Mouse (Mus musculus) intestine, embryonic 15.5 days (tissue): ENCODE results near the gene Ttll5. TPM values are rescaled to one million over a fixed set of nuclear protein-coding genes. Genes with fewer than 3 reads are reported as not detected.

Experiments used
- ATAC-seq: fragments of 200-750 bp; cut with Nextera tagmentation; 2 replicates; pipeline ENCODE4 v1.8.0; 2017; ENCODE audit warnings: moderate TSS enrichment, moderate library complexity
- H3K27ac ChIP-seq: fragments of 300-500 bp; sonication (generic); 2 replicates; pipeline ENCODE4 v1.5.1; 2015; ENCODE audit warnings: mild to moderate bottlenecking, inconsistent platforms
- H3K27me3 ChIP-seq: fragments of 300-500 bp; sonication (generic); replicated peaks from 2 replicates; pipeline ENCODE4 v1.6.1; 2015; ENCODE audit warnings: inconsistent platforms
- H3K36me3 ChIP-seq: fragments of 300-500 bp; sonication (generic); 2 replicates; pipeline ENCODE4 v1.6.1; 2015; ENCODE audit warnings: inconsistent platforms
- H3K4me1 ChIP-seq: fragments of 300-500 bp; sonication (generic); replicated peaks from 2 replicates; pipeline ENCODE4 v1.6.1; 2015; ENCODE audit warnings: inconsistent platforms
- H3K4me2 ChIP-seq: fragments of 300-500 bp; sonication (generic); replicated peaks from 2 replicates; pipeline ENCODE4 v1.6.1; 2015; ENCODE audit warnings: mild to moderate bottlenecking, inconsistent platforms
- H3K4me3 ChIP-seq: fragments of 300-500 bp; sonication (generic); replicated peaks from 2 replicates; pipeline ENCODE4 v1.5.1; 2015; ENCODE audit warnings: inconsistent platforms
- H3K9ac ChIP-seq: fragments of 300-500 bp; sonication (generic); 2 replicates; pipeline ENCODE4 v1.6.1; 2015; ENCODE audit warnings: inconsistent platforms
- H3K9me3 ChIP-seq: fragments of 300-500 bp; sonication (generic); 2 replicates; pipeline ENCODE4 v1.6.1; 2016; ENCODE audit warnings: inconsistent platforms
- WGBS: fragments of 180-500 bp; shearing (Covaris S2); methylation state at CpG from one replicate; pipeline ENCODE4 v1.1.7; 2015; 5-methylcytosine and 5-hydroxymethylcytosine counted together
- polyA plus RNA-seq: library from polyadenylated mRNA; unstranded; fragments of >200 nt; fragmentation: Nextera tagmentation; extraction: Ambion mirVana; gene quantifications from 2 replicates; pipeline ENCODE4 v1.2.1, GENCODE M21; 2015

The Ttll5 gene
- polyA plus RNA-seq, 1 experiment from 2014 or later = 9.0 TPM

DNA sequence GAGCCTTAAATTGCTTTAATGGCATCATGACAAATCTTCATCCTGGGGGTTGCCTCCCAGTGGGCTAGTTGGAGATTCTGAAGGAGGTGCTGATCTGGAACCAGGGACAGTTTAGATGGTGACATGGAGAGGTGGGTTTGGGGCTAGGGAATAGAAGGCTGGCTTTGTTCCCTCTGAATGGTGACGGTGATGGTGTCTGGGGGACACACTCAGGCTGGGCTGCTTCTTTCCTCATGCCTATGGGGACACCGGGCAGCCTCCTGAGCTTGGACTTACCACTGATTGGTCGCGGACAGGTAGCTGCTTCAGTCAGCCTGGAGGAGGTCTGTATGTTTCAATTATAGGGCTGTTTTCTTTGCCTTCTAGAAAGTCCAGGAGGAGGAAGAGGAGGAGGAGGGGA, 12.8 kb upstream of the Ttll5 start:
- Histone ChIP-seq H3K9ac (no peak overlapping the region), H3K27me3 (no peaks in the 10 kb centered on the region), H3K36me3 (0 out of 2 replicates have a peak, but pooled peaks cover 16% of the 10 kb centered on the region), H3K4me3 (no peak overlapping the region), H3K4me2 (no peak overlapping the region), H3K27ac (no peak overlapping the region), H3K9me3 (no peaks in the 10 kb centered on the region), H3K4me1 (no peaks in the 10 kb centered on the region)
- ATAC-seq = no peak
- WGBS = 95% methylated on average over 4 of the region's 4 CpGs

DNA sequence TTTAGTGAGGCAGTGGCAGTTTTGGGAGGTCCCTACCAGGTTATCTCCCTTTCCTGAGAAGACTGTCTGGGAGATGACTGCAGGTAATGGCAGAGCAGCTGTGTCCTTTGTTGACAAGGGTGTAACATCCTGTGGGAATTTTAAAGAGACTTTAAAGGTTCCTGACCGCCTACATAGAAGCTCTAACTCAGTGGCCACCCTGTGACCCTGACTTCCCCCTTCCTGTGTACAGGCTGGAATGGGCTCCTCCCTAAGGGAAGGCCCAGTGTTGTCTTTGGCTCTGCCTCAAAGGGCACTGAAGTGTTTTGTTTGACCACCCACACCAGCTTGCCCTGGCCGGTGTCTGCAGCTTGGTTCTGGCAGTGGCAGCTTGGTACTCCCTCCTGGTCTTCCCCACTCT, 10.9 kb upstream of the Ttll5 start:
- no peak overlapping the region for H3K27ac ChIP-seq
- H3K36me3 ChIP-seq = 0 out of 2 replicates have a peak, but pooled peaks cover 16% of the 10 kb centered on the region
- H3K9ac ChIP-seq = no peak overlapping the region
- no peak overlapping the region for H3K4me2 ChIP-seq
- H3K9me3 ChIP-seq = no peaks in the 10 kb centered on the region
- no peaks in the 10 kb centered on the region for H3K4me1 ChIP-seq
- WGBS = 64% methylated on average over 2 of the region's 2 CpGs
- no peak overlapping the region for H3K4me3 ChIP-seq
- no peaks in the 10 kb centered on the region for H3K27me3 ChIP-seq
- ATAC-seq = no peak

DNA sequence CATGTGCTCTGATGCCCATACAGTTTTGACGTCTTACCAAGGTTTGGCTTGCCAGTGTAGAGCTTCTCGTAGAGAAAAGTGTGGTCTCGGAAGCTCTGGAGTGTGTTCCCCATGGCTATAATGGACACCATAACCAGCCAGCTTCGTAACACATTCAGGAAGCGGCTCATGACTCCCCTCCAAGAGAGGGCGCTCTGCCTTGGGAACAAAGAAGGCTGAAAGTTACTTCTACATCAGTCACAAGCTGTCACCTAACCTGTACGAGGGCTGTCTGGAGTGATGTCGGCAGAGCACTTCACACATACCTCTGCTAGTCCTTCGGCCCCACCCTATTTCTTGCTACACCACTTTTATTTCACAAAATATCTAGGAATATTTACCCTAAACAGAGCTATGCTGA, 2.4 kb upstream of the Ttll5 start:
- H3K27ac ChIP-seq = no peak overlapping the region
- no peak overlapping the region for H3K9ac ChIP-seq
- ATAC-seq = no peak
- H3K4me1 ChIP-seq = peaks cover 13% of the 10 kb centered on the region; the same call in 1 of the 2 replicates
- H3K4me2 ChIP-seq = no peak overlapping the region
- 73% methylated on average over 9 of the region's 9 CpGs for WGBS
- H3K27me3 ChIP-seq = no peaks in the 10 kb centered on the region
- no peak overlapping the region for H3K4me3 ChIP-seq
- no peaks in the 10 kb centered on the region for H3K9me3 ChIP-seq
- H3K36me3 ChIP-seq = peaks cover 9% of the 10 kb centered on the region; the same call in 1 of the 2 replicates

DNA sequence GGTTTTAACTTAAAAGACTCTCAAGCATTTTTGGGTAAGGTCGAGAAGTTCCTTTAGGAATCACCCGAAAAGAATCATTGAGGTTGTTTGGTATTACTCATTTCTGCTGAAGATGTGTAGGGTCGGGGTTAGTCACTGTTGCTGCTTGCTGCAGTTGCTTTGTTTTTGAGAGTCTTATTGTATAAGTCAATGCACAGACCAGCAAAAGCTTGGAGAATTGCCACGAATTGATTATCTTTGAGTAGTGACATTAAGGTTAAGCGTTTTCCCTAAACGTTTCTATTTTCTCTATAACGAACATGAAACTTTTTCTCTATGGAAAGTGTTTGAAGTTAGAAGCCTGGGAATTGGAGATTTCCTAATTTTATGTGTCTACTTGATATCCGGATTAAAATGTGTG, 902 bp downstream of the Ttll5 start:
- Histone ChIP-seq H3K4me2 (peak overlapping the region; percentile 82), H3K27ac (peak overlapping the region; percentile 99), H3K4me3 (peak overlapping the region; percentile 88), H3K9ac (peak overlapping the region; percentile 73), H3K4me1 (peaks cover 7% of the 10 kb centered on the region; the same call in 1 of the 2 replicates), H3K27me3 (no peaks in the 10 kb centered on the region), H3K9me3 (no peaks in the 10 kb centered on the region), H3K36me3 (0 out of 2 replicates have a peak, but pooled peaks cover 3% of the 10 kb centered on the region)
- 11% methylated on average over 8 of the region's 8 CpGs for WGBS
- ATAC-seq = no peak

DNA sequence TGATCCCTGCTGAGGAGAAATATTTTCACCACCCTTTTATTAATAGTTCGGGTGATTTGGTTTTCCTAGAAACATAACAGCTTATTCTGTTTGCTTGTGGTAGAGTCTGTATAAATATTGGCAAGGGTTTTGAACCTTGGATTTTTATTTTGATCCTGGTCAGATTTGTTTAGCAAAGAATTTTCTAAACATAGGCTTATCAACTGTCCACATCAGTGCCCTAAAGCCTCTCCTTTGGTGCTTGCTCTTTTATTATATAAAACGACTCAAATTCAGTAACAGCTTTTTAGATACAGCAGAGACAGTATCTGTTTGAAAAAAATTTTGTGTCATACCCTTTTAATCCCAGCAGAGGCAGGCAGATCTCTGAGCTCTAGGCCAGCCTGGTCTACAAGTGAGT, 1.4 kb downstream of the Ttll5 start:
- WGBS = 69% methylated on average over 2 of the region's 2 CpGs

DNA sequence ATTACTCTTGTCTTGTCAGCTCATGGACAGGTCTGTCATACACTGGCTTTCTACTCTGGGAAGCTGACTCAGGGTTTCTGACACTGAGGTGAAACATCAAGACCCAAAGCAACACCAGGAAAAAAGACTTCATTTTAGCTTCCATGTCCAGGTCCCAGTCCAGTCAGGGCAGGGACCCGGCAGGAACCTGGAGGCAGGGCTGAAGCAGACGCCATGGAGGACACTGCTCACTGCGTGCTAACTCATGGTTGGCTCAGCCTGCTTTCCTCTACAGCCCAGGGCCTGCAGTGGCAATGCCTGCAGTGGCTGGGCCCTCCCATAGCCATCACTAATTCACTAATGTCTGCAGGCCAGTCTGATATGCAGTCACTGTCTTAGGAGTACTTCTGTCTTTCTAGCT, 4.4 kb downstream of the Ttll5 start:
- ATAC-seq = no peak

More for the DNA sequence above, 1.4 kb downstream of the Ttll5 start:
- peak overlapping the region; percentile 82 for H3K4me2 ChIP-seq
- H3K27me3 ChIP-seq = no peaks in the 10 kb centered on the region
- H3K9ac ChIP-seq = no peak overlapping the region
- no peak for ATAC-seq
- no peak overlapping the region for H3K27ac ChIP-seq
- H3K4me1 ChIP-seq = peaks cover 7% of the 10 kb centered on the region; the same call in 1 of the 2 replicates
- 0 out of 2 replicates have a peak, but pooled peaks cover 3% of the 10 kb centered on the region for H3K36me3 ChIP-seq
- H3K4me3 ChIP-seq = no peak overlapping the region
- H3K9me3 ChIP-seq = no peaks in the 10 kb centered on the region

DNA sequence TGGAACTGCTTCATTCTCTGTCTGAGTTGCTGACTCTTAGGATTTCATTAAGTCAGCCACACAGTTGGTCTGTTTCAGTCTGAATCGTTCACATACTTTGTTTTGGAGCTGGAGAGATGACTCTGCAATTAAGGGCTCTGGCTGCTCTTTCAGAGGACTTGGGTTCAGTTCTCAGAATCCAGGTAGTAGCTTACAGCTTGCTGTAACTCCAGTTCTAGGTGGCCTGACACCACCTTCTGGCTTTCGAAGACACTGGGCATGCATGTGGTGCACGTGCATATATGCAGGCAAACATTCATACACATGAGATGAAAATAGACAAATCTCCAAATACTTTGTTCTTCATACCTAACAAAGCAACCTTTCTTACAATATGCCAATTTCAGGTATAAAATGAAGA, 5.4 kb downstream of the Ttll5 start:
- no peak for ATAC-seq
- Histone ChIP-seq H3K9me3 (no peaks in the 10 kb centered on the region), H3K4me1 (no peaks in the 10 kb centered on the region), H3K36me3 (no peaks in the 10 kb centered on the region; the same call in 1 of the 2 replicates), H3K4me3 (no peak overlapping the region), H3K9ac (no peak overlapping the region), H3K4me2 (no peak overlapping the region), H3K27ac (no peak overlapping the region), H3K27me3 (no peaks in the 10 kb centered on the region)
- 95% methylated on average over 3 of the region's 3 CpGs for WGBS

More for the DNA sequence above, 4.4 kb downstream of the Ttll5 start:
- H3K4me1 ChIP-seq = peaks cover 1% of the 10 kb centered on the region; the same call in 1 of the 2 replicates
- H3K27me3 ChIP-seq = no peaks in the 10 kb centered on the region
- H3K36me3 ChIP-seq = no peaks in the 10 kb centered on the region; the same call in 1 of the 2 replicates
- 96% methylated on average over 3 of the region's 3 CpGs for WGBS
- H3K4me3 ChIP-seq = no peak overlapping the region
- no peaks in the 10 kb centered on the region for H3K9me3 ChIP-seq
- H3K4me2 ChIP-seq = no peak overlapping the region
- H3K27ac ChIP-seq = no peak overlapping the region
- no peak overlapping the region for H3K9ac ChIP-seq

DNA sequence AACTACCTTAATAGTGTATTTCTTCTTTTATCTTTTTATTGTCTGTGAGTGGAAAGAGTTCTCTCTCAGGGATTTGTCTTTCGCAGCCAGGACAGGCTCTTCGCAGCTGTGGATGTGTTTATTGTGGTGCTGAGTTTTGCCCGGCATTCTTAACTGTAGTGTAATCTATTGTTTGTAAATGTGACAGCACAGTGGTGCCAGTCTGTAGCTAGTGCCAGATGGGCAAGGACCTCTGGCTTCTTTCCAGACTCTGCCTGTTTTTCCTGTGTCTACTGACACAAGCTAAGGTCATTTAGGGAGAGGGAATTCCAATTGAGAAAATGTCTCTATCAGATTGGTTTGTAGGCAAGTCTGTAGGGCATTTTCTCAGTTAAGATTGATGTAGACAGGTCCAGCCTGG, 6.2 kb downstream of the Ttll5 start:
- no peaks in the 10 kb centered on the region for H3K9me3 ChIP-seq
- H3K36me3 ChIP-seq = no peaks in the 10 kb centered on the region; the same call in 1 of the 2 replicates
- no peak overlapping the region for H3K4me2 ChIP-seq
- no peak for ATAC-seq
- H3K4me3 ChIP-seq = no peak overlapping the region
- no peak overlapping the region for H3K9ac ChIP-seq
- no peaks in the 10 kb centered on the region for H3K27me3 ChIP-seq
- no peaks in the 10 kb centered on the region for H3K4me1 ChIP-seq
- WGBS = 79% methylated on average over 3 of the region's 3 CpGs
- H3K27ac ChIP-seq = no peak overlapping the region

DNA sequence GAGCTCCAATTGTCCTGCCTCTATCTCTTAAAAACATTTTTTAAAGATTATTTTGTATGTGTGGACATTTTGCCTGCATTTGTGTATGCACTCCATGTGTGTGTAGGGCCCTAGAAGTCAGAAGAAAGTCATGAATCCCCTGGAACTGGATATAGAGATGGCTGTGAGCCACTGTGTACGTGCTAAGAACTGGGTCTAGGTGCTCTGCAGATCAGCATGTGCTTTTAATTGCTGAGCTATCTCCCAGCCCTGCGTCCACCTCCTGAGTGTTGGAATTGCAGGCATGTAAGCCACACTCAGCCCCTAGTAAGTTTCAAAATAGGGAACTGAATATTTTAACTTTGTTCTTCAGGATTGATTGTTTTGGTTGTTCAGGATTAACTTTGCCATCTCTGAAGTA, 10.1 kb downstream of the Ttll5 start:
- H3K36me3 ChIP-seq = no peaks in the 10 kb centered on the region; the same call in 1 of the 2 replicates
- H3K4me2 ChIP-seq = no peak overlapping the region

DNA sequence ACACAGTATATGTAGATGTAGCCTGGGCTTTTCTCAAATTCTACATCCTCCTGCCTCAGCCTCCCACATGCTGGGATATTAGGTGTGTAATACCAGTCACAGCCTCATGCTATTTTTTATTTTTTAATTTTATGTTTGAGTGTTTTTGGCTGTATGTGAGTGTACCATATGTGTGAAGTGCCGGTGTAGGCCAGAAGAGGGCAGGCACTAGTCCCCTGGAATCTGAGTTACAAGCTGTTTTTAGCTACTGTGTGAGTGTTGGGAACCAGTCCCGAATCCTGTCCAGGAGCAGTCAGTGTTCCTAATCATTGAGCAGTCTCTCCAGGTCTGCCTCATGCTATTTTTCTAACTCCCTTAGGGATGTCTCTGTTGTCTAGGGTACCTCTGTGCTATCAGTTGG, 13.3 kb downstream of the Ttll5 start:
- H3K27ac ChIP-seq = no peak overlapping the region
- H3K9ac ChIP-seq = no peak overlapping the region
- no peaks in the 10 kb centered on the region for H3K4me1 ChIP-seq
- H3K36me3 ChIP-seq = no peaks in the 10 kb centered on the region
- no peak for ATAC-seq
- no peak overlapping the region for H3K4me3 ChIP-seq
- WGBS = 98% methylated on average over 2 of the region's 2 CpGs
- no peak overlapping the region for H3K4me2 ChIP-seq
- no peaks in the 10 kb centered on the region for H3K9me3 ChIP-seq
- no peaks in the 10 kb centered on the region for H3K27me3 ChIP-seq

More for the DNA sequence above, 10.1 kb downstream of the Ttll5 start:
- Histone ChIP-seq H3K9me3 (no peaks in the 10 kb centered on the region), H3K4me3 (no peak overlapping the region), H3K27me3 (no peaks in the 10 kb centered on the region), H3K4me1 (no peaks in the 10 kb centered on the region), H3K9ac (no peak overlapping the region), H3K27ac (no peak overlapping the region)
- ATAC-seq = no peak
- 94% methylated on average over 2 of the region's 2 CpGs for WGBS

DNA sequence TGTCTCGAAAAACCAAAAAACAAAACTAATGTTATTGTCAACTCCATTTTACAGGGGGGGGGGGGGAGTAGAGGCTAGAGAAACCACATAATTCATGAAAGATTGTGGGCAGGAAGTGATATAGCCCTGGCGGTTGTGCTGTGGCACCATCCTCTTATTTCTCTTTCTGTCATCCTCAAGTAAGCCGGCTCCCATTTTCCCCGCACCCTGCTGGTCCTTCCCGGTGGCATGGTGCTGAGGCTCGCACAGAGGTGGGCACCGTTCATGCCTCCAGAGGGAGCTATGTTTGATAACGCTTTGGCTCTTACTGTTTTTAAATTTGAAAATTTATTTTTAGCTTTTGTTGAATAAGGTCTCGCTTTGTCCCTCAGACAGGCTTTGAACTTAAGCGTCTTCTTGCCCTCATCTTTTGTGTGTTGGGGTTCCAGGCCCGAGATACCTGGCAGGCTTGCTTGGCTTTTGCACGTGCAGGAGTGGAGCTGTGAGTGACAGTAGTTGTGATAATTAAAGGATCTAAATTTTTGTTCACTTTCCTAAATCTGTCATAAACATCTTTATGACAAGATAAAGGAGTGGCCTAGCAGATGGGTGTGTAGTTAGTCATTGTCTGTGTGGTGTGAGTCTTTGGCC, 15.0 kb downstream of the Ttll5 start:
- Histone ChIP-seq H3K4me3 (no peak overlapping the region), H3K36me3 (no peaks in the 10 kb centered on the region), H3K9ac (no peak overlapping the region), H3K27me3 (no peaks in the 10 kb centered on the region), H3K27ac (no peak overlapping the region), H3K9me3 (no peaks in the 10 kb centered on the region), H3K4me1 (no peaks in the 10 kb centered on the region), H3K4me2 (no peak overlapping the region)
- 90% methylated on average over 12 of the region's 12 CpGs for WGBS
- ATAC-seq = no peak

DNA sequence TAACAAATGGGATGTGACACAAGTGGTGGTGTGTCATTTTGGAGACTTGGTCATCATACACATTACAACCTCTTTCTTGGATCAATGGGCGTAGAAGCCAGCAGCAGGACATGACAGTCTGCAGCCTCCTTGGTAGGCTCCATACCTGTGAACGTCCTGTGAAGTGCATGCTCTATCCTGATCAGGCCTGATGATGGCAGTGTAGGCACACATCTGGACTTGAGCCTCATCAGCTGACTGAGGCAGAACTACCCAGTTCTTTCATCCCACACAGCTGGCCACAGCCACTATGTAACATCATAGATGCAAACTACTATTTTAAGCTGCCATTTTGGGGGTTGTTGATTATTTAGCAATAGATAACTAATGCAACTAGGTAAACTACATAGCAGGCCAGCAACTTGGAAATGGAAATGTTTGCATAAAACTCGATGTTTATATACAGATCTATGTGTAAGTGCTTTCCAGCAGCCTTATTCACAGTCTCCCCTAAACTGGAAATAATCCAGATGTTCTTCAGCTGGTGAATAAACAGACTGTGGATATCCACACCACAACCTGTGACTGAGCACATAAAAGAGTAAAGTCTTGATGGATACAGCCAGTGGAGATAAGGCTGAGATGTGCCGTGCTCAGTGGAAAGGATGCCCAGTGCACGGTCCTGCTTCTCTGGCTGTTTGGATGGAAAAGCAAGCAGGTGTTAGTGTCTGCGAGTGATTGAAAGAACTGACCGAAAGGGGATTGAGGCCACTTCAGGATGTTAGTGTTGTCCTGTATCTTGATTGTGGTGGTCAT, 23.9 kb downstream of the Ttll5 start:
- ATAC-seq = peak; percentile 84

More for the DNA sequence above, 23.9 kb downstream of the Ttll5 start:
- Histone ChIP-seq H3K9ac (no peak overlapping the region), H3K9me3 (no peaks in the 10 kb centered on the region), H3K36me3 (no peaks in the 10 kb centered on the region), H3K27ac (no peak overlapping the region), H3K4me3 (no peak overlapping the region), H3K4me1 (no peaks in the 10 kb centered on the region), H3K27me3 (no peaks in the 10 kb centered on the region), H3K4me2 (no peak overlapping the region)
- WGBS = 63% methylated on average over 7 of the region's 7 CpGs
